Mouse (Mus musculus) bone marrow macrophage, adult 2 months (primary cell): ENCODE results near the gene 2310046K23Rik. TPM values are rescaled to one million over a fixed set of nuclear protein-coding genes. Genes with fewer than 3 reads are reported as not detected.
"Not testable (repeated sequence)": the region's sequence is repeated elsewhere in the genome, so short reads cannot be mapped to it uniquely, and the experiment has no call there.

Source experiments
- H3K27ac ChIP-seq: 2 replicates; pipeline ENCODE4 v1.5.1; 2012; ENCODE audit warnings: low read depth, low read length; ENCODE audit not compliant: insufficient read depth
- H3K4me1 ChIP-seq: 2 replicates; pipeline ENCODE4 v1.6.1; 2012; ENCODE audit warnings: low read length; ENCODE audit not compliant: control insufficient read depth, insufficient read depth
- H3K4me3 ChIP-seq: 2 replicates; pipeline ENCODE4 v1.5.1; 2012; ENCODE audit warnings: mild to moderate bottlenecking, low read length, moderate library complexity; ENCODE audit not compliant: insufficient read depth
- CTCF ChIP-seq: IDR thresholded peaks from 2 replicates; pipeline ENCODE4 v1.5.1; 2012; ENCODE audit warnings: low read depth, mild to moderate bottlenecking, low read length, moderate library complexity
- POLR2A ChIP-seq: IDR thresholded peaks from 2 replicates; pipeline ENCODE4 v1.6.1; 2012; ENCODE audit warnings: mild to moderate bottlenecking, low read depth, low read length, borderline replicate concordance
- polyA plus RNA-seq: library from polyadenylated mRNA; stranded (reverse); fragments of >200 nt; gene quantifications from 2 replicates; pipeline ENCODE4 v1.2.4, GENCODE M21; 2012; ENCODE audit not compliant: missing spikeins, insufficient read depth, insufficient read length

Gene 2310046K23Rik
- polyA plus RNA-seq, 1 experiment: not detected

- H3K27ac ChIP-seq: no peak overlapping the region
- no peak overlapping the region for H3K4me3 ChIP-seq
- TF ChIP-seq CTCF (no peak), POLR2A (no peak)
- no peaks in the 10 kb centered on the region for H3K4me1 ChIP-seq
Observed at GRCm38 (mm10) chr3:92510786-92511185, 23.5 kb downstream of the 2310046K23Rik start.

DNA sequence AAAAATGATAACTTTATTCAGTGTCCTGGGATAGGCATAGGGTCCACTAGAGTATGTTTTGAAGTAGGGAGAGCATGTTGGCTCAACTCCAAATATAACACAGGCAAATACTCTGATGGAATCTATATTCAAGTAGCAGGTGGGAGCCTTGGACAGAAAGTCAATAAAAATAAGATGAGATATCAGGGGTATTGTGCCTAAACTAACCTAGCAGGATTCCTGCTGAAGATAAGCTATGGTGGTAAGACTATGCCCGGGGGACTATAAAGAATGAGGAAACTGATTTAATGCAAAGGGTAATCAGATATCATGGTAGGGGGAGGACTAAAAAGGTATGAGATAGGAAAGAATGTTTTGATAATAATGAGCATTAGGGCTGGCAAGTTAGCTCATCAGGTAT lies 26.1 kb downstream of the 2310046K23Rik start:
- no peak overlapping the region for H3K27ac ChIP-seq
- TF ChIP-seq POLR2A (no peak), CTCF (no peak)
- no peak overlapping the region for H3K4me3 ChIP-seq
- no peaks in the 10 kb centered on the region for H3K4me1 ChIP-seq

- H3K4me1 ChIP-seq: no peaks in the 10 kb centered on the region
- TF ChIP-seq CTCF (no peak), POLR2A (no peak)
- H3K4me3 ChIP-seq: no peak overlapping the region
- H3K27ac ChIP-seq: no peak overlapping the region
Observed at GRCm38 (mm10) chr3:92503528-92503927, 30.8 kb downstream of the 2310046K23Rik start.

GRCm38 (mm10) chr3:92500393-92500792 lies 33.9 kb downstream of the 2310046K23Rik start, which contains the start of gene Sprr4:
Gene Sprr4, minus strand, starts transcription at chr3:92500493.
- TF ChIP-seq CTCF (no peak), POLR2A (no peak)
- H3K4me1 ChIP-seq: no peaks in the 10 kb centered on the region

DNA sequence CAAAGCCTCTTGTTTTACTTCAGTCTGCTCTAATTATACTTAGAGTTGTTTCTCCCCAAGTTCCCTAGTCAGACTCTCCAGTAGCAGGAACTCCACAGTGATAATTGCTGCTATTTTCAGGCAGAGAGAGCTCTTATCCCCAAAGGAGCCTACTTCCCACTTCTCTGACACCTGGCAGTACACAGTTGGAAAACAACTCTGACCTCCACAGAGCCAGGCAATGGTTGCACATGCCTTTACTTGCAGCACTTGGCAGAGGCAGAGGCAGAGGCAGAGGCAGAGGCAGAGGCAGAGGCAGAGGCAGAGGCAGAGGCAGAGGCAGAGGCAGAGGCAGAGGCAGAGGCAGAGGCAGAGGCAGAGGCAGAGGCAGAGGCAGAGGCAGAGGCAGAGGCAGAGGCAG lies 44.0 kb downstream of the 2310046K23Rik start:
- H3K27ac ChIP-seq, H3K4me3 ChIP-seq, H3K4me1 ChIP-seq: not testable (repeated sequence)

More at GRCm38 (mm10) chr3:92500393-92500792, 33.9 kb downstream of the 2310046K23Rik start, which contains the start of gene Sprr4:
- H3K4me3 ChIP-seq: no peak within 1 kb of the TSS
- H3K27ac ChIP-seq: no peak within 1 kb of the TSS

DNA sequence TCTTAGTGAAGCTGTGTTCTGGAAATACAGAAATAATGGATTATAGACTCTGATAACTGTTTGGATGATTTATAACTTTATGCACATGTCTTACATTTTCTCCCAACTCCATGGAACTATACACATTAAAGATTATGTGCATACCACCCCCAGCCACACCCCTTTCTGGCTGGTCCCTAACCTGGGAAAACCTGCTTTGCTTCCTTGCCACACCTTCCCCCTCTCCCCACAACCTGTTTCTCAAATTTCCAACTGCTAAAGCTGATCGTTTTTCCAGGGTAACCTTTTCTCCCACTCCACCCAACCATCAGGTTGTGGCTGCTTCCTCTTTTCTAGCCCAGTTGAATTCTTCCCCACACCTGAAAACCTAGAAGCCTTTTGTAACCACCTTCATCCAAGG lies 48.0 kb downstream of the 2310046K23Rik start:
- Histone ChIP-seq H3K27ac (no peak overlapping the region), H3K4me1 (no peaks in the 10 kb centered on the region), H3K4me3 (no peak overlapping the region)
- TF ChIP-seq CTCF (no peak), POLR2A (no peak)

- TF ChIP-seq CTCF (no peak), POLR2A (no peak)
- Histone ChIP-seq H3K27ac (no peak within 1 kb of the TSS), H3K4me1 (no peaks in the 10 kb centered on the region), H3K4me3 (no peak within 1 kb of the TSS)
Observed at GRCm38 (mm10) chr3:92485863-92486262, 48.4 kb downstream of the 2310046K23Rik start, which contains the start of gene Sprr1a. Gene Sprr1a, minus strand, starts transcription at chr3:92485895.

Other genes with a start within 250 kb of the 2310046K23Rik start
- not detected in 2 replicates for gene Sprr2a3, start 249.1 kb downstream of the 2310046K23Rik start, polyA plus RNA-seq
- not detected in 2 replicates for gene Sprr2b, start 217.9 kb downstream of the 2310046K23Rik start, polyA plus RNA-seq
- gene Sprr2d, start 195.4 kb downstream of the 2310046K23Rik start, polyA plus RNA-seq: not detected in 2 replicates
- not detected in 2 replicates for gene Sprr2e, start 182.4 kb downstream of the 2310046K23Rik start, polyA plus RNA-seq
- not detected in 2 replicates for gene Sprr2f, start 169.3 kb downstream of the 2310046K23Rik start, polyA plus RNA-seq
- gene Sprr2h, start 148.8 kb downstream of the 2310046K23Rik start, polyA plus RNA-seq: not detected in 2 replicates
- not detected in 2 replicates for gene Sprr2i, start 126.5 kb downstream of the 2310046K23Rik start, polyA plus RNA-seq
- gene Sprr2j-ps, start 116.4 kb downstream of the 2310046K23Rik start, polyA plus RNA-seq: not detected in 2 replicates
- gene Gm9774, start 105.1 kb downstream of the 2310046K23Rik start, polyA plus RNA-seq: 4.2 and 17.1 TPM in 2 replicates
- gene Sprr2k, start 101.9 kb downstream of the 2310046K23Rik start, polyA plus RNA-seq: not detected in 2 replicates
- gene Sprr1b, start 95.7 kb downstream of the 2310046K23Rik start, polyA plus RNA-seq: not detected in 2 replicates
- gene Sprr3, start 75.8 kb downstream of the 2310046K23Rik start, polyA plus RNA-seq: not detected in 2 replicates
- not detected in 2 replicates for gene Sprr1a, start 48.6 kb downstream of the 2310046K23Rik start, polyA plus RNA-seq
- not detected in 2 replicates for gene Sprr4, start 34.0 kb downstream of the 2310046K23Rik start, polyA plus RNA-seq
- gene Ivl, start 39.2 kb upstream of the 2310046K23Rik start, polyA plus RNA-seq: not detected in 2 replicates
- not detected in 2 replicates for gene Smcp, start 54.5 kb upstream of the 2310046K23Rik start, polyA plus RNA-seq
- not detected in 2 replicates for gene 2210017I01Rik, start 73.0 kb upstream of the 2310046K23Rik start, polyA plus RNA-seq
- not detected in 2 replicates for gene Lce6a, start 87.1 kb upstream of the 2310046K23Rik start, polyA plus RNA-seq
- not detected in 2 replicates for gene Lce1a1, start 113.8 kb upstream of the 2310046K23Rik start, polyA plus RNA-seq
- not detected in 2 replicates for gene Lce1b, start 122.4 kb upstream of the 2310046K23Rik start, polyA plus RNA-seq
- gene Lce1a2, start 135.8 kb upstream of the 2310046K23Rik start, polyA plus RNA-seq: not detected in 2 replicates
- not detected in 2 replicates for gene Lce1c, start 144.7 kb upstream of the 2310046K23Rik start, polyA plus RNA-seq
- not detected in 2 replicates for gene Lce1d, start 152.7 kb upstream of the 2310046K23Rik start, polyA plus RNA-seq
- gene Lce1e, start 174.6 kb upstream of the 2310046K23Rik start, polyA plus RNA-seq: not detected in 2 replicates
- not detected in 2 replicates for gene Lce1f, start 185.8 kb upstream of the 2310046K23Rik start, polyA plus RNA-seq
- gene Gm38119, start 204.6 kb upstream of the 2310046K23Rik start, polyA plus RNA-seq: not detected in 2 replicates
- gene Lce1g, start 217.8 kb upstream of the 2310046K23Rik start, polyA plus RNA-seq: not detected in 2 replicates
- not detected in 2 replicates for gene Lce1h, start 230.6 kb upstream of the 2310046K23Rik start, polyA plus RNA-seq
- gene Lce1i, start 244.4 kb upstream of the 2310046K23Rik start, polyA plus RNA-seq: not detected in 2 replicates